Mouse (Mus musculus) intestine, embryonic 14.5 days (tissue): Measurements from ENCODE around the gene Olfr1270. TPM values are rescaled to one million over a fixed set of nuclear protein-coding genes. Genes with fewer than 3 reads are reported as not detected.

Source experiments
- polyA plus RNA-seq: library from polyadenylated mRNA; unstranded; fragments of >200 nt; fragmentation: Nextera tagmentation; extraction: Ambion mirVana; gene quantifications from 2 replicates; pipeline ENCODE4 v1.2.1, GENCODE M21; 2014

Olfr1270 gene
- polyA plus RNA-seq, 1 experiment from 2014 or later, result not detected

Other genes with a start within 250 kb of the Olfr1270 start
- not detected in 2 replicates for gene Olfr1258, start 225.8 kb downstream of the Olfr1270 start, polyA plus RNA-seq
- gene Olfr1259, start 204.4 kb downstream of the Olfr1270 start, polyA plus RNA-seq, result not detected in 2 replicates
- gene Olfr1260, start 178.8 kb downstream of the Olfr1270 start, polyA plus RNA-seq, result not detected in 2 replicates
- gene Olfr1261, start 161.9 kb downstream of the Olfr1270 start, polyA plus RNA-seq, result not detected in 2 replicates
- gene Olfr1262, start 152.9 kb downstream of the Olfr1270 start, polyA plus RNA-seq, result not detected in 2 replicates
- not detected in 2 replicates for gene Olfr1263, start 141.0 kb downstream of the Olfr1270 start, polyA plus RNA-seq
- gene Olfr1264, start 127.5 kb downstream of the Olfr1270 start, polyA plus RNA-seq, result not detected in 2 replicates
- not detected in 2 replicates for gene Olfr1265, start 117.8 kb downstream of the Olfr1270 start, polyA plus RNA-seq
- gene Olfr140, start 89.5 kb downstream of the Olfr1270 start, polyA plus RNA-seq, result not detected in 2 replicates
- gene Olfr1269, start 31.7 kb downstream of the Olfr1270 start, polyA plus RNA-seq, result not detected in 2 replicates
- not detected in 2 replicates for gene Olfr32, start 10.8 kb downstream of the Olfr1270 start, polyA plus RNA-seq
- gene Olfr1506, start 71.4 kb upstream of the Olfr1270 start, polyA plus RNA-seq, result not detected in 2 replicates
- not detected in 2 replicates for gene Olfr142, start 104.5 kb upstream of the Olfr1270 start, polyA plus RNA-seq
- gene Olfr1271, start 117.9 kb upstream of the Olfr1270 start, polyA plus RNA-seq, result not detected in 2 replicates
- gene Olfr1272, start 139.8 kb upstream of the Olfr1270 start, polyA plus RNA-seq, result not detected in 2 replicates
- gene Gm13769, start 169.1 kb upstream of the Olfr1270 start, polyA plus RNA-seq, result not detected in 2 replicates
- gene Olfr1274-ps, start 245.6 kb upstream of the Olfr1270 start, polyA plus RNA-seq, result not detected in 2 replicates